Mouse (Mus musculus): Measurements from ENCODE around the gene Mrpl21. TPM values are rescaled to one million over a fixed set of nuclear protein-coding genes. Genes with fewer than 3 reads are reported as not detected.

Mrpl21 gene
- total RNA-seq, 2 experiments from 2014 or later: 49.8 to 55.3 TPM

- intact Hi-C loops (cut with DNase I): loop anchor here (5.0 kb wide), 1 partner anchor 159 kb away; no protein-coding TSS in a partner anchor
- DNase-seq (ENCODE audit: low spot score in 2 of 2): no peak
Observed at GRCm38 (mm10) chr19:3292993-3293392, 10.3 kb downstream of the Mrpl21 start.

DNA sequence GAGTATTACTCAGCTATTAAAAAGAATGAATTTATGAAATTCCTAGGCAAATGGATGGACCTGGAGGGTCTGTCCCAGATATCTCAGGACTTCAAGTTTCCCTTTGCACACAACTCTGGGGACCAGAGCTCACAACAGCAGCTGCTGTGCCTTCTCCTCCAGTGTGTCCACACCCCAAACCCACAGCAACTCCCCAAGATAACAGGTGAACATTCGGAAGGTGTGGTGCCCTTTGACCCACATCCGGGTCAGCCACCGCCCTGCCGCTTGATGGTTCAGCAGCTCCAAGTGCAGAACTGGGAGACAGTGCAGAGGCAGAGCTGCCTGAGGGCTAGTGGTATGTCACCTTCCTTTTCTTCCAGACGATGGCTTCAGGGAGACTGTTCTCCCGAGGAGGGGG, 12.5 kb downstream of the Mrpl21 start:
- intact Hi-C loops (cut with DNase I): no loop called here
- DNase-seq (ENCODE audit: low spot score in 2 of 2): no peak

DNA sequence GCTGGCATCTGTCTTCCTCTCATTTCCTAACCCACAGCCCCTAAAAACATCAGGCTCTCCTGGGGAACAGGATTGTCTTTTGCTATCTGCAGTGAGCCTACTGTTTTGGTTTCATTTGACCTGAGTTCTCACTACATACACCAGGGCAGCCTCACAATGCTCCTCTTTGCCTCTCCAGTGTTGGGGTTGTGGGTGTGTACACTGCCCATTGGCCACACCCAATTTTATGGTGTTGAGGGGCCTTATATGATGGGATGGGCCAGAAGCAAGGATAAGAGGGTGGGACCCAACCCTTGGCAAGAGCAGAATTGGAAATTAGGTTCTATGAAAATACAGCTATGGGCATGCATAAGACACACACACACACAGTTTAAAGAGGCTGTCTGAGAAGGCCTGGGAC, 14.3 kb downstream of the Mrpl21 start:
- no peak for DNase-seq (ENCODE audit: low spot score in 2 of 2)
- intact Hi-C loops (cut with DNase I): no loop called here

DNA sequence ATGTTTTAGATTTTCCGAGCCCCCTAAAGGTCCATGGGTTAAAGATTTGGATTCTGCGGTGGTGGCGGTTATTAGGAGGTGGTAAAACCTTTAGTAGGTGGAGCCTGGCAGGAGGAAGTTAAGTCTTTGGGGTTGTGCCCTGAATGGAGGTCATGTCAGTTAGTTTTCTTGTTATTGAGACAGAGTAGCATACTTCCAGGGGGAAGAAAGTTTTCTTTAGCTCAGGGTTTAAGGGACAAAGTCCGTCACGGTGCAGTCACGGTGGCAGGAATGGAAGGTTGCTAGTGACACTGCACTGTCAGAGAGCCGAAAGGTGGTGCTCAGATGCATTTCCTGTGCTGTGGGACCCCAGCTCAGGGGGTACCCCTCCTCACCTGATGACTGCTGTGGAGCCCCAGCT, 15.1 kb downstream of the Mrpl21 start:
- DNase-seq (ENCODE audit: low spot score in 2 of 2): no peak
- intact Hi-C loops (cut with DNase I): no loop called here

DNA sequence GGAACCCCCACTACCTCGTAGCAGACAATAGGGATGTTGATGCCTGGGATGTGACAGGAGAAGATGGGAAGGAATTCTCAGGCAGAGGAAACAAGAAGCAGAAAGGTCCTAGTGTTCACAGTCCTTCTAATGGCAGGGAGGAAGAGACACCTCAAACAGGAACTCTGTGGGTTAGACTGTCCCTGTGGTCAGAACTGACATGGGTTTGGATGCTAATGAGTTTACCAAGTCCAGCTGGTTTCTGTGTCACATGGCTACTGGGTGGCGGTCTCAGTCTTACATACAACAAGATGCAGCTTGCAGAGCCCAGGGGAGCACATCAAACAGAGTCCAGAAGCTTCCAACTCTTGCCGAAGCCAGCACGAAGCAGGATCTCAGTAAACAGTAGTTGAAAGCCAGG, 21.3 kb downstream of the Mrpl21 start:
- no peak for DNase-seq (ENCODE audit: low spot score in 2 of 2)
- intact Hi-C loops (cut with DNase I): no loop called here

- intact Hi-C loops (cut with DNase I): no loop called here
- no peak for DNase-seq (ENCODE audit: low spot score in 2 of 2)
Observed at GRCm38 (mm10) chr19:3307175-3307949, 24.7 kb downstream of the Mrpl21 start.

DNA sequence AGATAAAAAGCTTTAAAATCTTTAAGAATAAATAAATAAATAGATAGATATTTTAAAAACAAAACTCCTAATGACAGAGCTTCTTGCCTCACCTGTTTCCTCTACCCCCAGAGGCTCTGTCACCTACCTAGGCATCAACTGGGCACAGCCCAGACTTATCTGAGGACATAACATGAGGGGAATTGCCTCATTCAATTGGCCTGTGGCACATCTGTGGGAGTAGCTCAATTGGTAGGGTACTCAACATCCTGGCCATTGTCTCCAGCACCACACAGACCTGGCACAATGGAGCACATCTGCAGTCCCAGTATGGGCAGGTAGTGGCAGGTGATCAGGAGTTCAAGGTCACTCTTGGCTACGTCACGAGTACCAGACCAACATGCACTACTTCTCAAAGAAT, 36.6 kb downstream of the Mrpl21 start:
- intact Hi-C loops (cut with DNase I): loop anchor here (10.0 kb wide), 1 partner anchor 125 kb away; no protein-coding TSS in a partner anchor
- DNase-seq (ENCODE audit: low spot score in 2 of 2): no peak

DNA sequence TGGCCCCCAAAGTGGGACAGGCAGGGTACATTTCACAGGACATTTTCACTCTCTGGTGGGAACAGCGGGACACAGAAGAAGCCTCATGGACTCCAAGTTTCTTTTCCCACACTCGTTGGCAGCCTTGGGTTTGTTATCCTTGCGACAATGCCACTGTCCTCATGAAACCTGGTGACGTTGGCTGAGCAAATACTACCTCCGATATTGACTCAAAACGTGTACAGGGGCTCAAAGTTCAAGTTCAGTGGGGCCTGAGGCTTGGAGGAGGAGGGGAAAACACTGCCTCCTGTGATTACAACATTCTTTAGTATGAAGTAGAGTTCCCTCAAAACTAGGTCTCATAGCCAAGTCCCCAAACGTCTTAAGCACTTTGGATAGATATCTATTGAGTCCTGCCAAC, 37.4 kb downstream of the Mrpl21 start:
- intact Hi-C loops (cut with DNase I): no loop called here
- no peak for DNase-seq (ENCODE audit: low spot score in 2 of 2)

- intact Hi-C loops (cut with DNase I): no loop called here
- no peak for DNase-seq (ENCODE audit: low spot score in 2 of 2)
Observed at GRCm38 (mm10) chr19:3320801-3321200, 38.1 kb downstream of the Mrpl21 start.

DNA sequence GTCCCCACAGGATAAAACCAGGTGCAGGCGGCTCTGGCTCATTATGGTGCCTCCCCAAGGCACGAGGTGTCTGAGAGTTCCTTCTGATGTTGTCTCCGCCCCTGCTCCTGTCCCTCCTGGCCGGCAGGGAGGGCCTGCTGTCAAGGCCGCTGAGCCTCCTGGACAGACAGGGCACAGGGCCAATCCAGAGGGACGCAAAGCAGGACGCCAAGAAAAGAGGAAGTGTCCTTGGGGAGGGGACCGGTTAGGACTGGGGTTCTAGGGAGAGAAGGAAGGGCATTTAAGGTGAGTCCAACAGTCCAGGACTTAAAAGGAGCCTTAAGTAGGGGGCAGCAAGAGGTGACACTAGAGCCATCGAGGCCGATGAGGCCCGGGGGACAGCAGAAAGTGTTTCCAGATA, 38.9 kb downstream of the Mrpl21 start:
- intact Hi-C loops (cut with DNase I): loop anchor here (2.0 kb wide), 1 partner anchor 33 kb away; no protein-coding TSS in a partner anchor
- DNase-seq (ENCODE audit: low spot score in 2 of 2): no peak

- intact Hi-C loops (cut with DNase I): loop anchor here (2.0 kb wide), 1 partner anchor 32 kb away; no protein-coding TSS in a partner anchor
- no peak for DNase-seq (ENCODE audit: low spot score in 2 of 2)
Observed at GRCm38 (mm10) chr19:3322261-3322969, 39.7 kb downstream of the Mrpl21 start, which contains the start of gene Cpt1a. Gene Cpt1a, plus strand, starts transcription at chr19:3322334.

- peak; percentile 61 to 64 for DNase-seq (ENCODE audit: low spot score in 2 of 2)
- intact Hi-C loops (cut with DNase I): loop anchor here (2.0 kb wide), 1 partner anchor 32 kb away; no protein-coding TSS in a partner anchor
Observed at GRCm38 (mm10) chr19:3323201-3323621, 40.5 kb downstream of the Mrpl21 start.

DNA sequence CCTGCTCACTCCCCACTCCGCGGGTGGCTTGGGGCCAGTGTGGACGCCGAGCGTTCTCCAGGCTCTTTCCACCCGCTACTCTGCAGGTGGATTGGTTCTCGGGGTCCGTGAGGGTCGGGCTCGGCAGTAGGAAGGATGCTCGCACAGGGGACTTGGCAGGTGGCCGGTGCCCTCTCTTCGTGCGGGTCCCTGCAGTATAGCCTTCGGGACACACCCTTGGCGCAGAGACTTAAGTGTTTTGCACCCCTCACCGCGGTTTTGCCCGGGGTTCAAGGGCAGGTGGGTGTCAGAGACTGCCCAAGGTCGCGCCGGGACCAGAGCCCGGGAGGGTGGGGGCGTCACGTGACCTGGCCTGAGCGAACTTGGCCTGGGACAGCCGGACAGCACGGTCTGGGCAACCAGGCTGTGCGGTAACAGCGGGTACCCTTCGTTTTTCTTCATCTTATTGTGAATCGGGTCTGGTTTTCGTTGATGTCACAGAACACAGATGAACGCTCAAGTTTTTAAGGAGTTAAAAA, 41.1 kb downstream of the Mrpl21 start:
- peak; percentile 32 to 33 for DNase-seq (ENCODE audit: low spot score in 2 of 2)
- intact Hi-C loops (cut with DNase I): loop anchor here (2.0 kb wide), 1 partner anchor 31 kb away; no protein-coding TSS in a partner anchor

- DNase-seq (ENCODE audit: low spot score in 2 of 2): no peak
- intact Hi-C loops (cut with DNase I): no loop called here
Observed at GRCm38 (mm10) chr19:3324271-3324811, 41.6 kb downstream of the Mrpl21 start.

GRCm38 (mm10) chr19:3324931-3325711, 42.4 kb downstream of the Mrpl21 start:
- peak; percentile 62 to 71 for DNase-seq (ENCODE audit: low spot score in 2 of 2)
- intact Hi-C loops (cut with DNase I): no loop called here

GRCm38 (mm10) chr19:3325771-3326478, 43.2 kb downstream of the Mrpl21 start:
- no peak for DNase-seq (ENCODE audit: low spot score in 2 of 2)
- intact Hi-C loops (cut with DNase I): no loop called here

GRCm38 (mm10) chr19:3326479-3327047, 43.9 kb downstream of the Mrpl21 start:
- intact Hi-C loops (cut with DNase I): no loop called here
- no peak for DNase-seq (ENCODE audit: low spot score in 2 of 2)

DNA sequence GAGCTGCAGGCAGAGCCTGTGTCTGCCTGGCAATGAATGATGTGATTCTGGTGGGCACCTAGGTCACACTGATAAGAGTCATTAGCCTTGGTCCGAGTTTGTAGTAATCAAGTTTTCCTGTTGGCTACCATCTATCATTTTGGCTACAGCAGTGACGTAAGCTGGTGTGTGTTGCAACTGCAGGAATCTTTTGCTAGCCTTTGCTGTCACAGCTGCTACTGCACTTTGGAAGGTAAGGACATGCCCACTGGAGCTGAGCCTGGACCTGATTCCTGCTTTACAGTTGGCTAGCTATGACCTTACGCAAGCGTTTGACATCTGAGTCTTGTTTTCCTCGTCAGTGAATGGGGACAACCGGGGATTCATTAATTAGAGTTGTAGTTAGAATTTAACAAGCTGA, 50.5 kb downstream of the Mrpl21 start:
- DNase-seq (ENCODE audit: low spot score in 2 of 2): no peak
- intact Hi-C loops (cut with DNase I): no loop called here
